Mouse (Mus musculus) left cerebral cortex, postnatal 4 days (tissue): ENCODE measurements around the gene Ndst2. TPM values are rescaled to one million over a fixed set of nuclear protein-coding genes. Genes with fewer than 3 reads are reported as not detected.
"Not testable (repeated sequence)": the region's sequence is repeated elsewhere in the genome, so short reads cannot be mapped to it uniquely, and the experiment has no call there.

Experiments
- DNase-seq: peaks from one replicate; pipeline ENCODE4 v3.0.0-alpha.2; 2022
- intact Hi-C: fragments of 180-260 bp; cut with DNase I; formaldehyde crosslinking; loops from one replicate; pipeline ENCODE4 v1.15.1; 2025
- total RNA-seq, 2 experiments: library from RNA; stranded (reverse); gene quantifications; 2 replicates each; pipeline ENCODE4 v1.2.3; 2021

Ndst2 gene
- total RNA-seq, 2 experiments from 2014 or later, result 22.6 to 23.5 TPM

DNA sequence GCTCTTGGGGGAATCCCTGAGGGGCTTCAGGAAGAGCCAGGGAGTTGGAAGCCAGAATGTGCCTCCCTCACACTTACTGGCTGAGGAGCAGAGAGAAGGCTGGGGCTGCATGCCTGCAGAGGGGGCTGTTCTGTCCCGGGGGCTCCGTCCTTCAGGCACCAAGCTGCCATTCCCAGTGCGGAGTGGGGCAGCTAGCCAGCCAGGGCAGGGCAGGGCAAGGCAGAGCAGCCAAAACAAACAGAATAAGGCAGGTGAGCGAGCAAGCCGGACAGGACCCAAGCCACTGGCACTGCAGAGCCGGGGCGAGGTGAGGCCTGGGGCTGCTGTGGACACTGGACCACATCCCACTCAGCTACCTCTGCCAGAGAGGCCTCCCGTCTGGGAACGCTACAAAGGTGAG lies 6.9 kb upstream of the Ndst2 start:
- intact Hi-C loops, result no loop called here
- DNase-seq, result no peak

DNA sequence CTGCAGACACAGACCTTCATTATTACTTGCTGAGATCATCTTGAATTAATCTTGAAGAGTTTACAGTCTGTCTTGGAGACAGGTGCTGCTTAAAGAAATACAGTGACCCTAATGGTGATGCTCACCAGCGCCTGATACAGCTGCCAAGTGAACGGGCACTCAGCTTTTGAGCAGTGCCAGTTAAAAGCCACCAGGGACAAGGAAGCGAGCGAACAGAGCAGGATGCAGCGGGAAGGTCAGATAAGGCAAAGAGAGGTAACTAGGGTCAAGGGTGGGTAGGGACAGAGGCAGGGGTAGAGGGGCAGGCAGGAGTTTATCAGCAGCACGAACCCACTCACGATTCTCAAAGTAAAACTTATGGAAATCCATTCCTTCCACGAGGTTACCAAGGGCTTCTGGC lies 4.1 kb upstream of the Ndst2 start:
- intact Hi-C loops, result no loop called here
- DNase-seq, result no peak

DNA sequence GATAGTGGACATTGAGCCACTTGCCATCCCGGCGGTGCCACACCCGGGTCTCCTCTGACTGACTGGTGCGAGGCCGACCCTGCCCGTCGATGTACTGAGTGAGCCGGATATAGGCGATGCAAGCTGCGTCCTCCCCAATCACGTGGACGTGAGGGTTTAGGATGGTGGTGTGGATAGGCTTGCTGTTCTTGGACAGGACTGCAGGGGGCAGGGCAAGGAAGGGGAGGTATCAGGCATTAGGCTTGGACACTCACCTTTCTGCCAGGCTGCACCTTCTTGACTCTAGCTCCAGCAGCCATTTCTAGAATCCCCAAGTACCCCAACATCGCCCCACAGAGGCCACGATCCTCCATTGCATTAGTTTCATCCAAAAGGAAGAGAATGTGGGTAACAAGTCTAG lies 2.9 kb upstream of the Ndst2 start:
- DNase-seq, result peak; percentile 64
- intact Hi-C loops, result no loop called here

DNA sequence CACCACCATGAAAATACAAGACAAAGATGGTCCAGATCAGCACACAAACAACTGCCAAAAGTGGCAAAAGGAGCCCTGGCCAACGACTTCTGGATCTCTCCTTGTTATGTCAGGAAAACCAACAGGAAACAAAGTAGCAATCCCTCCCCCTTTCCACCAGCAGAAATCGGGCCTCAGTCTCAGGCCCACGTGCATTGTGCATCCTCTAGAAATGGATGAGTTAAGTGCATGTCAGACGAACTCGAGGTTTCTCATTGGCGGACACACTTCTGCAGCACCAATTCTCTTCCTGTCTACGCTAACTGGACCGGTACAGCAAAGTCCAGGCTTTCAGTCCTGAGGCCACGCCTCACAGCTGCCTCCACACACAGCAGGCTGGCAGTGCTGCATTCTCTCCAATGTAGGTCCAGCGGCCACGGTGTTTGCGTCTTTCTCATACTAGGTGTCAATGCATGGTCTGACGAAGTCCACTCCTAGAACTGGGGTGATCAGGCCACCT lies 1.6 kb upstream of the Ndst2 start:
- intact Hi-C loops, result no loop called here
- no peak for DNase-seq

DNA sequence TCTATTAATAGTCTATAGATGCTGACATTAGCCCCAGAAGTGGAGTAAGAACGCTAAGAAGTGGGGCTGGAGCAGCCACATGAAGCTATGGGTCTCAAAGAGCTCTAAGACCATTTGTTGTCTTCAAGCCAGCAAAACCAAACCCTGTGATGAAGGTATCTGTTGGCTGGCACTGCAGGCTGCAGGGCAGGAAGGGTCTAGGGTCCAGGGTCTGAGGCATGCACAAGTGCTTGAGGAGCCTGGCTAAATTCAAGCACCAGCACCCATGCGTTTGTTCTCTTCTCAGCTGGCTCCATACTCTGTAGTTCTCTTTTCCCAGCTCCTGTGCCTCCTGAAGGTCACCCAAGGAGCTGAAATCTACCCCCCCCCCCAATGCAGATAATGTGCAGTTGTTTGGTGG lies 690 bp upstream of the Ndst2 start:
- no peak for DNase-seq
- intact Hi-C loops, result no loop called here

DNA sequence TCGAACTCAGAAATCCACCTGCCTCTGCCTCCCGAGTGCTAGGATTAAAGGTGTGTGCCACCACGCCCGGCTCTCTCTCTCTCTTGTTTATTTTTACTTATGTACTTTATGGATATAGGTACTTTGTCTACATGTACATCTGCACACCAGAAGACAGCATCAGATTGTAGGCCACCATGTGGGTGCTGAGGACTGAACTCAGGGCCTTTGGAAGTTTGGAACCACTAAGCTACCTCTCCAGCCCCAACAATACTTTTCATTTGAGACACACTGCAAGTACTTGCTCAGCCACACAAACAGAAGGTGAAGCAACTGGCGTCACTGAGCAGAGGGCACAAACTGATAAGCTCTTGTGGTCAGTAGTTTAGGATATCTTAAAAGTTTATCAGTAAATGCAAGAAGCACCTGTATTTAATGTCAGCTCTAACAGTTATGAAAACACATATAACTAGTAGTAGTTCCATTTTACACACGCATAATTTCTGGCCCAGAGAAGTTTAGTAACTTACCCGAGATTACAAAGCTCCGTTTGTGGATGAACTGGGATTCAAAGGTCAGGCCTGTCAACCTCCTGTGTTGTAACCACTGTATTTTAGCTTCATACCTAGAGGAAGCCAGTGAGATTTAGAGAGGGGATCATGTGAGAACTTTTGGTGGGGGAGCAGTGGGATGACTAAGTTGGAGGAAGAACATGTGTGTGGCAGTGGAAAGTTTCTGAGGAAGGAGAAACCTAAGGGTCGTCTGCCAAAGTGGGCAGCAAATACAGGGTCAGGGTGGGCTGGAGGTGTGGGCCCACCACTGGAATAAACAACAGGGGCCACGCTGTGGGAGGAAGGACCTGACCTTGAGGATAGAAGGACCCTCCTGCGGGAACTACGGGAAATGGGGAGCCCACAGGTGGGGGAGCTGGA lies 1.1 kb downstream of the Ndst2 start:
- intact Hi-C loops, result no loop called here
- DNase-seq, result no peak

DNA sequence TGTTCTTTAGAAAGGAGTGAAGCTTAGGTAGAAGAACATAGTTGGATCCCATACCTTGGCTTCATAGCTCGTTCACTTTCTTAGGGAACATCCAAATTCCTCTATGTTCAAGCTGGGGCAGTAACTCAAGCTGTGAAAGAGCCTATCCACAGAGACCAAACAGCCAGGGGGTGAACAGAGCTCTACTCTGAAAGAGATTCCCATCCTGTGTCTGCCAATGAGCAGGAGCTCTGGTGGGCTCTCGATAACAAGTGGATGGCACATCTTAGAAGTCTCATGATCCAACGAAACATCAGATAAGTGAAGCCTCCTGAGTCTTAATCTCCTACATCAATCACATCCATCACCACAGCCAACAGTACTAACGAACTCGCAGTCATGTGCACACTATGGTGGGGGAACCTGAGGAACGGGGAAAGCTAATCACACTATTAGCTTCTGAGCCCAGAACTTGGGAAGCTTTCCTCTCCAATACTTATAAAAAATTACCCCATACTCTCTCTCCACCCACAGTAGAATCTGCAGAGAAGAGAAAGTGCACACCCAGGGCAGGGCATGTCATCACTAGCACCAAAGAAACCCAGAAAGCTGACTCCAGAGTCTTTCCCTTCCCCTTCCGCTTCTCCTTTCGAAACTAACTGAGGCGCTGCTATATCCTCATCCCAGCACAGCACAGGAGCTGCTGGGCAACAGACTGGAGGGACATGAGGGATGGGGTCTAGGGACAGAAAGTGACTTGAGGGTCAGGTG lies 3.3 kb downstream of the Ndst2 start:
- intact Hi-C loops, result no loop called here
- no peak for DNase-seq

DNA sequence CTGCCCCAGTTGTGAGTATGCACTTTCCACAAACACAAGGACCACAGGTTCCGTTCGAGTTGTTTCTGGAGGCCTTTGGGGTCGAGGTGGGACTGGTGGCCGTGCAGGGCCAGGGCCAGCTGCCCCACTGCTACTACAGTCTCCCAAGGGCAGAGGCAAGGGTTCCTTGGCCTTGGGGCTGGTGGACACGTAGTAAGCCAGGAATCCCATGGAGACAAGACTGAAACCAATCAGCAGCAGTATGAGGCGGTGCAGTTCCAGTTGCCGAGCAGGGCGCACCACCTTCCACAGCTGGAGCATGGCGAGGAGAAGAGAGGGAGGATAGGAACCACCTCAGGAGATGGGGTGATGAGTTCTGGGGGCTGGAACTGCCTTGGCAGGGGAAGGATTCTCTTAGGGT lies 4.5 kb downstream of the Ndst2 start:
- intact Hi-C loops, result loop anchor here (10.0 kb wide), 1 partner anchor 295 kb away; no protein-coding TSS in a partner anchor
- DNase-seq, result no peak

DNA sequence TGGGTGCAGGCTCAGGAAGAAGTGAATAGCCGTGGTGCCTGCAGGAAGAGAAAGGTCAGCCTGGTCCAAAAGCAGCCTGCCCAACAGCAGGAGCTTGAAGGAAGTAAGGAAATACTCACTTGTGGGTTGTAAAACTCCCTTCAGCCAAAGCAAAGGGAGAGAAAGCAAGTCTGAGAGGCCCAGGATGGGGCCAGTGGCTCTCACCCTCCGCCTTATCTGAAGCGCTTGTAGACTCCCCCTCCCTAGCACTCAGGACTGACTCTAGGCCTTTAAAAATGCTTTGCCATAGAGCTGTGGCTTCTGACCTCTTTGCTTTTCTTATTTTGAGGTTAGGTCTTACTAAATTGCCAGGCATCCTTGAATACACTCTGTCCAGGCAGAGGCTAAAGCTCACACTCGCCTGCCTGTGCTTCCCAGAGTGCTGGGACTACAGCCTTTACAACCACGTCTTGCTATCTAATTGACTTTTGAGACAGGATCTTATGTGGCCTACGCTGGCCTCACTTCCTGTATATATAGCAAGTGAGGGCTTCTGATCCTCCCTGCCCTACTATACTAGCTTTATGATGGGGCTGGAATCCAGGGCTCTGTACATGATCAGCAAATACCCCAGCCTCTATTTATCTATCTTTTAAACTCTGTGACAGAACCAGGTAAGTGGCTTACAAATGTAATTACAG lies 8.6 kb downstream of the Ndst2 start:
- no peak for DNase-seq
- intact Hi-C loops, result loop anchor here (10.0 kb wide), 1 partner anchor 299 kb away; no protein-coding TSS in a partner anchor

DNA sequence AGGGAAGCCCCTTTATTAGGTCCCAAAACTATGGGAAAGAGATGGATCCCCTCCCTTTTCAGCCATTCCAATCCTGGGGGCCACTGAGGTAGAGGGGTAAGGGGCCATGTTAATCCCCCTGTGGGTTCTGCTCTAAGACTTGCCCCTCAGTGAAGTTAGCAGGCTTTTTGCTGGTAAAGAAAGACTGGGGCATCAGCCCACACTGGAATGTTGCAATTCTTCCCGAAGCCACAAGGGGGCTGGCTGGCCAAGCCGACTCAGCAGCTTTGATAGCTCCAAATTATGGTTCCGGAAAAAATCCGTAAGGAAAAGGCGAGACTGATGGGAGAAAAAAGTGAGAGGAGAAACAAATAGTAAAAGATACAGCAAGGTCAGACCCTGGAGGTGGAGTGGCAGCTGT lies 10.3 kb downstream of the Ndst2 start:
- DNase-seq, result peak; percentile 63
- intact Hi-C loops, result loop anchor here (10.0 kb wide), 1 partner anchor 301 kb away; no protein-coding TSS in a partner anchor

DNA sequence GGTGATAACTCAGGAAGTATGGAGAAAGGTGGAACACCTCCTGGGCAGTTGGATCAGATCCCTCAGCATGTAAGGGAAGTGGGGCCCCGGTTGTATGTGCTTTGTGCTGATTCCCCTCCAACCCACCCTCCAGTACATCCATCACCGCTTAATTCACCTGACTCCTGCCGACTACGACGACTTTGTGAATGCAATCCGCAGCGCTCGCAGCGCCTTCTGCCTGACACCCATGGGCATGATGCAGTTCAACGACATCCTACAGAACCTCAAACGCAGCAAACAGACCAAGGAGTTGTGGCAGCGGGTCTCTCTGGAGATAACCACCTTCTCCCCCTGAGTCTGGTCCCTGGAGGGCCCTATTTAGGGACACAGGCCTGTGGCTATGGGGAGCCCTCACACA lies 11.4 kb downstream of the Ndst2 start:
- DNase-seq, result no peak
- intact Hi-C loops, result loop anchor here (10.0 kb wide), 1 partner anchor 302 kb away; no protein-coding TSS in a partner anchor

DNA sequence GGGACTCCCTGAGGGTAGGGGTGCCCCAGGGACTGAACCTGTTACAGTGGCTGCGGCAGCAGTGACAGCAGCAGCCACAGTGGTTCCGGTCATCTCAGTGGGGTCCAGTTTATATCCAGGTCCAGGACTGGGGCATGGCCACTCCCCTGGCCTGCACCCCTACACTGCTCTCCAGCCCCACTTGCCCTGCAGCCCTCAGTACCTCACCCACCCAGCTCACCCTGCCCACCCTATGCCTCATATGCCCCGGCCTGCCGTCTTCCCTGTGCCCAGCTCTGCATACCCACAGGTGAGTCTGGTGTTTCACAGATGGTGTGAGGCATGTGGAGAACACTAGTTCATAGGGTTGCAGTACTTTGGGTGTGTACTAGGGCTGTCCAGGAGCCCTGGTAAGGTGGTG lies 13.0 kb downstream of the Ndst2 start:
- intact Hi-C loops, result loop anchor here (10.0 kb wide), 1 partner anchor 303 kb away; no protein-coding TSS in a partner anchor
- no peak for DNase-seq

DNA sequence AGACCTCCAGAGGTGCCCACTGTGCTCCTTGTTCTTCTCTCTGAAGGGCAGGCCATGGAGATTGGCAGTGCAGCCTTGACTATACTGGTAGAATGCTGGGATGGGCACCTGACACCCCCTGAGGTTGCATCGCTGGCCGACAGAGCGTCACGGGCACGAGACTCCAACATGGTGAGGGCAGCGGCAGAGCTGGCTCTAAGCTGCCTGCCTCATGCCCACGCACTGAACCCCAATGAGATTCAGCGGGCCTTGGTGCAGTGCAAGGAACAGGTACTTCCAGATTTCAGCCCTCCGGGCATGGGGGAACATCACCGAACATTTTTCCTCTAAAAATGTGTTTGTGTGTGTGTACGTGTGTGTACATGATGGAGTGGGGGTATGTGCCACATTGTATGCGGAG lies 14.6 kb downstream of the Ndst2 start:
- intact Hi-C loops, result loop anchor here (10.0 kb wide), 1 partner anchor 305 kb away; no protein-coding TSS in a partner anchor
- DNase-seq, result no peak

DNA sequence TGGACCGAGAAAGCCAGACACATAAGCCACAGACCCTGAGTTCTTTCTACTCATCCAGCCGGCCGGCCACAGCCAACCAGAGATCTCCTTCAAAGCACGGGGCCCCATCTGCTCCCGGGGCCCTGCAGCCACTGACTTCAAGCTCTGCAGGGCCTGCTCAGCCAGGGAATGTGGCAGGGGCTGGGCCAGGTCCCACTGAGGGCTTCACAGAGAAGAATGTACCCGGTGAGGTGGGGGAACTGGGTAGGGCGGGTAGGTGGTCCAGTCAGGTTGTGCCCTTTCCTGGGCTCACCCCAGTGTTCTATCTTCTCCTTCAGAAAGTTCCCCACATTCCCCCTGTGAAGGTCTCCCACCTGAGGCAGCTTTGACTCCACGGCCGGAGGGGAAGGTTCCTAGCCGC lies 15.9 kb downstream of the Ndst2 start:
- intact Hi-C loops, result no loop called here
- no peak for DNase-seq

DNA sequence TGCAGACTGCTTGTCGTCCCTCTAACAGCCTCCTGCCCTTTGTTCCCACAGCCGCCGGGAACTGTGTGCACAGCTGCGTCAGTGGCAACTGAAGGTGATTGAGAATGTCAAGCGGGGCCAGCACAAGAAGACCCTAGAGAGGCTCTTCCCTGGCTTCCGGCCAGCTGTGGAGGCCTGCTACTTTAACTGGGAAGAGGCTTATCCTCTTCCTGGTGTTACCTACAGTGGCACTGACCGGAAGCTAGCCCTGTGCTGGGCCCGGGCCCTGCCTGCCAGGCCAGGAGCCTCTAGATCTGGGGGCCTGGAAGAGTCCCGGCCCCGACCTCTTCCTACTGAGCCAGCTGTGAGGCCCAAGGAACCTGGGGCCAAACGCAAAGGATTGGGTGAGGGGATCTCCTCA lies 20.5 kb downstream of the Ndst2 start:
- intact Hi-C loops, result no loop called here
- no peak for DNase-seq

DNA sequence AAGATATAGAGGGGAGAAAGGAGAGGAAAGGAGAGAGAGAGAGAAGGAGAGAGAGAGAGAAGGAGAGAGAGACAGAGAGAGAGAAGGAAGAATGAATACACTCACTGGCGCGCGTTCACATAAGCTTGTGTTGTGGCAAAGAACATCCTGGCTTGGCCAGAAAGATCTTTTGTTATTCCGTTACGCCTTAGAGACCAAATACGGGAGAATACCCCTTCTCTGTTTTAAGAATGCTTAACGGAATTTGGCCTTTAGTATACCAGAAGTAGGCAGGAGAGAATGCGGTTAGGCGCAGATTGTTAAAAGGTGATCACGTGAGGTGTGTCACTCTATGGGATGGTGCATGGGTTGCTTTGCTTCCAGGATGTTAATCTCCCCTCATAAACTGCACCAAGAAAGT lies 26.1 kb downstream of the Ndst2 start:
- DNase-seq, result no peak

DNA sequence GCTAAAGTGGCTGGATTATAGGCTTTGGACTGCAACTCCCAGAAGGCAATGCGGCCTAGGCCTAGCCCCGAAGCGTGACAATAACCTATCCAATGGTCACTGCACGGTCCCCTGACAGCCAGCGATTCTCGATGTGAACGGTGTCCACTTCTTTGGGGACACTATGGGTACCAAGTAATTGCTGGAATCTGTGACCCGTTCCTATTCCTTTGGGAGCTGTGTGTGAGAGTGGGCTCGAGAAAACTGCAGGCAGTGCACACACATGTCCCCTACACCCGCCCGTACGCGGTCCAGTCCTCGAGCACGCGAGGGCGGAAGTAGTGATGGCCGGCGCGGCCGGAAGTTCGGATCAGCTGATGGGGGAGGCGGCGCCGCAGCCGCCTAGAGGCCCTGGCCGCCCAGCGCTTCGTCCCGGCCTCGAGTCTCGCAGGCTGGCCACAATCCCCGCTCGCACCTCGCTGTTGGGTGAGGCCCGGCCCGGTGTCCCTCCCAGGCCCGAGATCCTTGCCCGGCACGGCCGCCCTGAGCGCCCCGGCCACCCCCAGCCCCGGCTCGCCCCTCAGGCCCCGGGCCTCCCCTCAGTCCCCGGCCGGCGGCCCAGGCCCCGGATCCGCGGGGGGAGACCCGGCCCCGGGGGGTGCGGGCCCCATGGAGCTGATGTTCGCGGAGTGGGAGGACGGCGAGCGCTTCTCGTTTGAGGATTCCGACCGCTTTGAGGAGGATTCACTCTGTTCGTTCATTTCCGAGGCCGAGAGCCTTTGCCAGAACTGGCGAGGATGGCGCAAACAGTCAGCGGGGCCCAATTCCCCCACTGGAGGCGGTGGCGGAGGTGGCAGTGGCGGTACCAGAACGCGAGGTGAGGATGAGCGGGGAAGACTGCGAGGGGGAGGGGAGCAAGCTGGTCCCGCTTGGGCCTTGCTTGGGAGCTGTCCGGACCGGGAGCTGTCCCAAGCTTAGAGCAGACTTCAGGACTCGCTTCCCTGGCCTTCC lies 26.9 kb downstream of the Ndst2 start, which contains the start of gene Zswim8:
TSS of gene Zswim8 (plus strand) at position 352 of the 990 bp plus-strand sequence.
- DNase-seq, result peak; percentile 89
- intact Hi-C loops, result no loop called here

More for the DNA sequence above, 26.1 kb downstream of the Ndst2 start:
- intact Hi-C loops, result no loop called here

DNA sequence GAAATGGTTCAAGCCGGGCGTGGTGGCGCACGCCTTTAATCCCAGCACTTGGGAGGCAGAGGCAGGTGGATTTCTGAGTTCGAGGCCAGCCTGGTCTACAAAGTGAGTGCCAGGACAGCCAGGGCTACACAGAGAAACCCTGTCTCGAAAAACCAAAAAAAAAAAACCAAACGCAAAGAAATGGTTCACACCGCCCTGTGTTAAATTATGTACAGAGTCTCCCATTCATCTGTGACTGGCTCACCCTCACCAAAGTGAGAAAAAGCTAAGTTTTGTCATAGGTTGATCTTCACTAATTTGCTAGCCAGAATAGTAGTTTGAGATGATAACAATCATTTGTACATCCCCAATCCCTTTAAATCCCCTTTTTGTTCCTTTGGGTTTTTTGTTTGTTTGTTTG lies 30.9 kb downstream of the Ndst2 start:
- DNase-seq, intact Hi-C loops: not testable (repeated sequence)

DNA sequence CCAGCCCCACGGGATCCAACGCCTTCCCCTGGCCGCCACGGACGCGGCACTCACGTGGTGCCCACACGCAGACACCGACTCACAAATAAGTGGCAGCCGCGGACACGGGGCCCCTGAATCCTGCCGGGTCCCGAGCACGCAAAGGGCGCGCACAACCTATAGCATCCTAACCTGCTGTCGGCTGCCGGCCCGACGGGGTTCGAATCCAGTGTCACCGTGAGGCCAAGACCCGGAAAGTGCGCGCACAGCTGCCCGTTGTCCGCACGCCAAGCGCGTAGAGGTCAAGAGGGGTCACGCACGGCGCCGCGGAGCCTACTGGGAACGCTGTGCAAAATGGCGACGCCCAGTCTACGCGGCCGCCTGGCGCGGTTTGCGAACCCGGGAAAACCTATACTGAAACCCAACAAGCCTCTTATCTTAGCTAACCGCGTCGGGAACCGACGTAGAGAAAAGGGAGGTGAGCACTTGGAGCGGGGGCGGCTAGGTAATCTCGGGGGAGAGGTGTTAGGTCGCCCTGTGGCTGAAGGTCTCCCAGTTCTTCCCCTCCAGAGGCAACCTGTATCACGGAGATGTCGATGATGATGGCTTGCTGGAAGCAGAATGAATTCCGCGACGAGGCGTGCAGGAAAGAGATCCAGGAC lies 31.5 kb downstream of the Ndst2 start, which contains the start of gene Chchd1:
TSS of gene Chchd1 (plus strand) at position 266 of the 641 bp plus-strand sequence.
- intact Hi-C loops, result no loop called here
- DNase-seq, result peak; percentile 91
